Mouse (Mus musculus): ENCODE data around the gene Gm42791.

GRCm38 (mm10) chr5:148929116-148929449 is 65.9 kb downstream of the Gm42791 start, which contains the start of gene Katnal1:
- TF ChIP-seq POU5F1 (IDR thresholded peaks at IDR 0.05; ENCODE audit: borderline replicate concordance, low read length), result no peak
- no peak for TF ChIP-seq CTCF (conservative IDR thresholded peaks at IDR 0.05; ENCODE audit: low read length)
- no peak for TF ChIP-seq NANOG (IDR thresholded peaks at IDR 0.05; ENCODE audit: borderline replicate concordance, low read length)

Measured in E14TG2a.4 (cell line).